Mouse (Mus musculus): Measurements from ENCODE around the gene Glmp.
"Not testable (repeated sequence)": the region's sequence is repeated elsewhere in the genome, so short reads cannot be mapped to it uniquely, and the experiment has no call there.

- TF ChIP-seq CTCF (IDR thresholded peaks at IDR 0.05; ENCODE audit: low read depth, low read length); POLR2A (IDR thresholded peaks at IDR 0.05; ENCODE audit: extremely low read depth, insufficient read depth, low read length): not testable (repeated sequence)
Observed at GRCm38 (mm10) chr3:88375750-88376626, 51.2 kb downstream of the Glmp start.

Data from liver, adult 2 months (tissue).